Mouse (Mus musculus): ENCODE results near the gene Gm595.

Gene Gm595

GRCm38 (mm10) chrX:48877613-48878012 is at the start of gene Gm595:
TSS of gene Gm595 (minus strand) at chrX:48877713.
- CTCF ChIA-PET = no interaction called here

- CTCF ChIA-PET = no interaction called here
Measured at GRCm38 (mm10) chrX:48908421-48908820, 30.9 kb upstream of the Gm595 start.

GRCm38 (mm10) chrX:48903744-48904143 is 26.2 kb upstream of the Gm595 start:
- CTCF ChIA-PET = no interaction called here

- CTCF ChIA-PET = no interaction called here
Measured at GRCm38 (mm10) chrX:48899555-48899954, 22.0 kb upstream of the Gm595 start.

GRCm38 (mm10) chrX:48896803-48897202 is 19.3 kb upstream of the Gm595 start:
- CTCF ChIA-PET = no interaction called here

- CTCF ChIA-PET = interaction anchor here (0.6 kb wide), 1 partner anchor 413 kb away, joined by 4 read pairs; no protein-coding TSS in a partner anchor
Measured at GRCm38 (mm10) chrX:48893946-48894345, 16.4 kb upstream of the Gm595 start.

GRCm38 (mm10) chrX:48890259-48890658 is 12.7 kb upstream of the Gm595 start:
- CTCF ChIA-PET = no interaction called here

- CTCF ChIA-PET = no interaction called here
Measured at GRCm38 (mm10) chrX:48884615-48885014, 7.1 kb upstream of the Gm595 start.
